In the genomic region with DNA sequence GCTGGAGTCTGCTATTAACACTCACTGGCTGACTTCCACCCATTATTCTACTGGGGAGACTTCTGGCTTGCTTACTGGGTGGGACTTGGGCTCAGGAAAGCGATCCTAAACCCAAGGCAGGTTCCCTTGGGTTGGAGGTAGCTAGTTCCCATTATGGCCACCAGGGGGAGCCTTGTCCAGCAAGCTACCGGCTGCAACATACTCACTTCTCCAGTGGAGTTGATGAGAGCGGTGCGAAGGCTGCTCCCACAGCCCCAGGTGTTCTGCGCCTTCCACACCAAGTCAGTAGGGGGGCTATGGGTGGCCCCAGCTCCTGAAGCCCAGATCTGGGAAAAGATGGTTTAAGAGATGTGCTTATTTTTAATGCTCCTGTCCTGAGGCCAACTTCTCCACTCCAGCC, we compare ENCODE assay signal across 8 mouse cellular contexts. TPM values are rescaled to one million over a fixed set of nuclear protein-coding genes. Genes with fewer than 3 reads are reported as not detected.
DNase-seq lines count a peak whose midpoint lies in the region; ATAC-seq lines count a peak whose summit lies in the region.

No protein-coding gene starts in this region.

- H3K27ac ChIP-seq in liver, embryonic 11.5 days (ENCODE audit: low read depth, low read length): no peak overlapping the region
- no peak overlapping the region for H3K27ac ChIP-seq in stomach, embryonic 14.5 days (ENCODE audit: low read length)

- H3K4me2 ChIP-seq in liver, embryonic 11.5 days: no peak overlapping the region
- H3K4me2 ChIP-seq in stomach, embryonic 14.5 days (replicated peaks; ENCODE audit: low read depth, low read length): no peak overlapping the region

- no peak overlapping the region for H3K4me3 ChIP-seq in liver, embryonic 11.5 days (ENCODE audit: low read depth, low read length)
- H3K4me3 ChIP-seq in stomach, embryonic 14.5 days (ENCODE audit: low read depth, low read length): no peak overlapping the region

- H3K9ac ChIP-seq in liver, embryonic 11.5 days (ENCODE audit: low read depth, low read length): no peak overlapping the region
- H3K9ac ChIP-seq in stomach, embryonic 14.5 days (replicated peaks; ENCODE audit: low read depth, low read length): no peak overlapping the region

- peaks cover 30% of the 10 kb centered on the region for H3K36me3 ChIP-seq in liver, embryonic 11.5 days (ENCODE audit: control insufficient read depth, insufficient read depth, low read length)
- peaks cover 20% of the 10 kb centered on the region for H3K36me3 ChIP-seq in stomach, embryonic 14.5 days (ENCODE audit: control insufficient read depth, insufficient read depth, low read length)

- WGBS in liver, embryonic 11.5 days: 10% methylated on average over 5 of the region's 5 CpGs
- 10% methylated on average over 5 of the region's 5 CpGs for WGBS in stomach, embryonic 14.5 days

- H3K9me3 ChIP-seq in liver, embryonic 11.5 days (ENCODE audit: control insufficient read depth, low read length): no peaks in the 10 kb centered on the region
- no peaks in the 10 kb centered on the region for H3K9me3 ChIP-seq in stomach, embryonic 14.5 days (ENCODE audit: control insufficient read depth, low read depth, low read length)

- peak; percentile 60 for ATAC-seq in frontal cortex, adult (ENCODE audit: low TSS enrichment)
- 0 out of 2 replicates have a peak, but pooled peaks have one; percentile 41 for ATAC-seq in liver, embryonic 11.5 days (replicated peaks; ENCODE audit: low FRiP score)
- ATAC-seq in stomach, embryonic 14.5 days (ENCODE audit: insufficient number of reproducible peaks, insufficient read depth, low FRiP score, low read depth): 0 out of 2 replicates have a peak, but pooled peaks have one; percentile 30

- H3K27me3 ChIP-seq in liver, embryonic 11.5 days (replicated peaks; ENCODE audit: control insufficient read depth, insufficient read depth, low read length): peaks cover 42% of the 10 kb centered on the region
- no peaks in the 10 kb centered on the region for H3K27me3 ChIP-seq in stomach, embryonic 14.5 days (ENCODE audit: control insufficient read depth, insufficient read depth, low read length)

- DNase-seq in ovary, postnatal 10 days (ENCODE audit: low spot score): peak; percentile 67
- DNase-seq in ovary, adult 18-20 months (ENCODE audit: low spot score): no peak
- peak; percentile 74 for DNase-seq in cerebellum, adult 9-11 months
- peak; percentile 81 for DNase-seq in kidney, adult 18-20 months
- DNase-seq in liver, embryonic 11.5 days (ENCODE audit: low spot score): peak; percentile 80
- DNase-seq in naive thymus-derived CD4-positive, alpha-beta T cell, adult 2 months (ENCODE audit: low read depth): peak; percentile 90

- peaks cover 16% of the 10 kb centered on the region for H3K4me1 ChIP-seq in liver, embryonic 11.5 days (replicated peaks; ENCODE audit: control insufficient read depth, insufficient read depth, low read length)
- H3K4me1 ChIP-seq in stomach, embryonic 14.5 days (ENCODE audit: control insufficient read depth, insufficient read depth, low read length): peaks cover 11% of the 10 kb centered on the region; the same call in 1 of the 2 replicates

RNA-seq across cellular contexts. Expression of a gene that starts 22.6 kb away (rescaled TPM):
- 14.3 and 19.0 TPM in 2 replicates for polyA plus RNA-seq in liver, embryonic 11.5 days (2014; fragmentation: Nextera tagmentation; extraction: Ambion mirVana)
- polyA plus RNA-seq in stomach, embryonic 14.5 days (2014; fragmentation: Nextera tagmentation; extraction: Ambion mirVana): 8.9 and 11.8 TPM in 2 replicates

RNA-seq across cellular contexts. Expression of a gene that starts 26.1 kb away (rescaled TPM):
- 155 and 157 TPM in 2 replicates for polyA plus RNA-seq in liver, embryonic 11.5 days (2014; fragmentation: Nextera tagmentation; extraction: Ambion mirVana)
- 128 and 148 TPM in 2 replicates for polyA plus RNA-seq in stomach, embryonic 14.5 days (2014; fragmentation: Nextera tagmentation; extraction: Ambion mirVana)

RNA-seq across cellular contexts. Expression of a gene that starts 48.6 kb away (rescaled TPM):
- 9.4 and 10.2 TPM in 2 replicates for polyA plus RNA-seq in liver, embryonic 11.5 days (2014; fragmentation: Nextera tagmentation; extraction: Ambion mirVana)
- polyA plus RNA-seq in stomach, embryonic 14.5 days (2014; fragmentation: Nextera tagmentation; extraction: Ambion mirVana): 25.2 and 26.3 TPM in 2 replicates

RNA-seq across cellular contexts. Expression of a gene that starts 58.7 kb away (rescaled TPM):
- 20.6 and 20.7 TPM in 2 replicates for polyA plus RNA-seq in liver, embryonic 11.5 days (2014; fragmentation: Nextera tagmentation; extraction: Ambion mirVana)
- polyA plus RNA-seq in stomach, embryonic 14.5 days (2014; fragmentation: Nextera tagmentation; extraction: Ambion mirVana): 18.2 and 18.4 TPM in 2 replicates
